Mouse (Mus musculus): Measurements from ENCODE around the gene Cutal.

DNA sequence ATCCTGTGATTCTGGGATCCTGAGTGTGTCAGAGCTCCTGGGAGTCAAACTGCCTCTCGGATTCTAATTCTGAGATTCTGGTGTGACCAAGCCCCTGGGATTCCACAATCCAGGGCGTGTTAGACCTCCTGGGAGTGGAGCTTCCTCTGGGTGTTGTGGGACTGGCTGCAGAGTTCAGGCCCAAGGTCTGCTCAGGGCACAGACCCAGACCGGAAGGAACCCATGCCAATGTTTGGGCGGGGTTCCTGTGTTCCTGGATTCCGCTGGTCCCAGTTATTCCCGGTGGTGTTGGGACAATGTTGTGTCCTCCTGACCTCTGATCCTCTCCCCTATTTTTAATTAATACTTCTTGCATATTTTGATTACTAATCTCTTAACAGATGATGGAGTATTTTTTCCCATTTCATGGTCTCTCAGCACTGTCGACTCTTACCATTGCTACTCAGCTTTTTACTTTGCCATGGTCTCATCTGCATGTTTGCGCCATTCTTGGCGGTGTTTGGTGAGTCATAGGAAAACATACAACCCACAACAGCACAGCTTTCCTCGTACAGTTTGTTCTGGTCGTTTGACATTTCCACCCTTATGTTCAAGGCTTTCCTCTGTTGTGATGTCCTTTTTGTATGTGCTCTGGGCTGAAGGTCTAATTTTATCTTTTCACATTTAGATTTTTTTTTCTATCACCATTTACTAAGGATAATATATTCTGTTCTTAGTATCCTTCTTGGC lies 30.8 kb upstream of the Cutal start:
- TF ChIP-seq CTCF (IDR thresholded peaks at IDR 0.05; ENCODE audit: borderline replicate concordance, insufficient read depth, low read depth, low read length) (no peak), POLR2A (IDR thresholded peaks at IDR 0.05; ENCODE audit: borderline replicate concordance, insufficient read depth, low read length) (no peak)

All from cerebellum, adult 2 months (tissue).